Mouse (Mus musculus): Measurements from ENCODE around the gene Pacsin1. TPM values are rescaled to one million over a fixed set of nuclear protein-coding genes. Genes with fewer than 3 reads are reported as not detected.

The Pacsin1 gene
- polyA plus RNA-seq (2012): 0.01 TPM in 1 of 2 replicates, not detected in the other

GRCm38 (mm10) chr17:27655089-27656010 is at the start of gene Pacsin1:
Pacsin1 (plus strand) TSS chr17:27655509.
- Histone ChIP-seq H3K36me3 (ENCODE audit: control insufficient read depth) (no peaks in the 10 kb centered on the region), H3K4me1 (ENCODE audit: control insufficient read depth) (peaks cover 13% of the 10 kb centered on the region), H3K27me3 (ENCODE audit: control insufficient read depth) (peaks cover 61% of the 10 kb centered on the region), H3K4me3 (replicated peaks) (no peak within 1 kb of the TSS), H3K9me3 (ENCODE audit: control insufficient read depth, low read length) (peaks cover 6% of the 10 kb centered on the region)
- TF ChIP-seq TAL1 (IDR thresholded peaks at IDR 0.05; ENCODE audit: low read length) (no peak), GATA1 (IDR thresholded peaks at IDR 0.05; ENCODE audit: low read length) (no peak)

GRCm38 (mm10) chr17:27609576-27609975 is 45.7 kb upstream of the Pacsin1 start:
- Histone ChIP-seq H3K27me3 (ENCODE audit: control insufficient read depth) (no peaks in the 10 kb centered on the region), H3K4me1 (ENCODE audit: control insufficient read depth) (peaks cover 35% of the 10 kb centered on the region), H3K36me3 (ENCODE audit: control insufficient read depth) (peaks cover 23% of the 10 kb centered on the region), H3K4me3 (replicated peaks) (no peak overlapping the region), H3K9me3 (ENCODE audit: control insufficient read depth, low read length) (no peaks in the 10 kb centered on the region)
- no peak for TF ChIP-seq TAL1 (IDR thresholded peaks at IDR 0.05; ENCODE audit: low read length)
- TF ChIP-seq GATA1 (IDR thresholded peaks at IDR 0.05; ENCODE audit: low read length): no peak

DNA sequence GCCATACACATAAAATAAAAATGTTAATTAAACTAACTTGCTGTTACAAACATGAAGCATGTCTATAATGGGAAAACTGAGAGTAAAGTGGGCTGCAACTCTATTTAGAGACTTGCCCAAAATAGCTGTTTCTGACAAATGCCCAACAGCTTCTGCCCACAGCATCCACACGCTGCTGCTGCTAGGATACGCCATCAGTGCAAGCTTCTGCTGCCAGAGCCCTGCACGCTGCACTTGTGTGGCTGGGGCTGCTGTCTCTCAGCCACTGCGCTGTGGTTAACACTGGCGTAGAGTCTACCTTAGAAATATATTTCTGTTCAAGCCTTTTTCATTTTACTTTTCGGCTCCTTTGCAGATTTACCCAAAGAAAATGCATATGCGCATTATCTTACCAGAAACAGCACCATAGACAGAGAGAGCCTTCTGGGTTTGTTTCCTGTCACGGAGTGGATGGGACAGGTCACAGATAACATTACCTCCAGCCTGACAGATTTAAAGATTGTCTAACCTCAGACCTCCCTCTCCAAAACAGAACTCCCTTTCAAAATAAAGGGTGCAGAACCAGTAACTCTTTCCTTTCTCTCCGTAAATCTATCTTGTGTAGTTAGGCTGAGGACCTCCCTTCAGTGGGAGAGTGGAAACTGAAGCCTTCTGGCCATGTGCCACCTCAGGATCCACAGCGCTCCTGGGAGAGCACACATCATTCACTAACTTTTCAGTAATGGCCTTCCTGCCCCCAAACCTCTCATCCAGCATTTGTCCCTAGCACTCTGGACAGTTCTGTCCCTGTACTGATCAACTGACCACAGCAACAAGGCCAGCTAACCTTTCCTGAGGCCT is 44.4 kb upstream of the Pacsin1 start:
- Histone ChIP-seq H3K4me1 (ENCODE audit: control insufficient read depth) (peaks cover 32% of the 10 kb centered on the region), H3K36me3 (ENCODE audit: control insufficient read depth) (peaks cover 26% of the 10 kb centered on the region), H3K4me3 (replicated peaks) (no peak overlapping the region), H3K27me3 (ENCODE audit: control insufficient read depth) (no peaks in the 10 kb centered on the region), H3K9me3 (ENCODE audit: control insufficient read depth, low read length) (no peaks in the 10 kb centered on the region)
- TF ChIP-seq GATA1 (IDR thresholded peaks at IDR 0.05; ENCODE audit: low read length): no peak
- TF ChIP-seq TAL1 (IDR thresholded peaks at IDR 0.05; ENCODE audit: low read length): no peak

- no peaks in the 10 kb centered on the region for H3K27me3 ChIP-seq (ENCODE audit: control insufficient read depth)
- TF ChIP-seq TAL1 (IDR thresholded peaks at IDR 0.05; ENCODE audit: low read length) (no peak), GATA1 (IDR thresholded peaks at IDR 0.05; ENCODE audit: low read length) (no peak)
- no peaks in the 10 kb centered on the region for H3K9me3 ChIP-seq (ENCODE audit: control insufficient read depth, low read length)
- H3K36me3 ChIP-seq (ENCODE audit: control insufficient read depth): peaks cover 24% of the 10 kb centered on the region
- H3K4me1 ChIP-seq (ENCODE audit: control insufficient read depth): peaks cover 30% of the 10 kb centered on the region
- no peak overlapping the region for H3K4me3 ChIP-seq (replicated peaks)
These were observed 43.8 kb upstream of the Pacsin1 start for GRCm38 (mm10) chr17:27611519-27611884.

GRCm38 (mm10) chr17:27611994-27612393 is 43.3 kb upstream of the Pacsin1 start:
- Histone ChIP-seq H3K27me3 (ENCODE audit: control insufficient read depth) (no peaks in the 10 kb centered on the region), H3K4me1 (ENCODE audit: control insufficient read depth) (peaks cover 30% of the 10 kb centered on the region), H3K4me3 (replicated peaks) (no peak overlapping the region), H3K9me3 (ENCODE audit: control insufficient read depth, low read length) (no peaks in the 10 kb centered on the region), H3K36me3 (ENCODE audit: control insufficient read depth) (peaks cover 28% of the 10 kb centered on the region)
- TF ChIP-seq TAL1 (IDR thresholded peaks at IDR 0.05; ENCODE audit: low read length): no peak
- TF ChIP-seq GATA1 (IDR thresholded peaks at IDR 0.05; ENCODE audit: low read length): no peak

- Histone ChIP-seq H3K36me3 (ENCODE audit: control insufficient read depth) (peaks cover 35% of the 10 kb centered on the region), H3K27me3 (ENCODE audit: control insufficient read depth) (no peaks in the 10 kb centered on the region), H3K9me3 (ENCODE audit: control insufficient read depth, low read length) (peaks cover 5% of the 10 kb centered on the region; the same call in 1 of the 2 replicates), H3K4me1 (ENCODE audit: control insufficient read depth) (peaks cover 30% of the 10 kb centered on the region), H3K4me3 (replicated peaks) (no peak overlapping the region)
- TF ChIP-seq GATA1 (IDR thresholded peaks at IDR 0.05; ENCODE audit: low read length) (no peak), TAL1 (IDR thresholded peaks at IDR 0.05; ENCODE audit: low read length) (no peak)
These were observed 42.3 kb upstream of the Pacsin1 start for GRCm38 (mm10) chr17:27613016-27613415.

DNA sequence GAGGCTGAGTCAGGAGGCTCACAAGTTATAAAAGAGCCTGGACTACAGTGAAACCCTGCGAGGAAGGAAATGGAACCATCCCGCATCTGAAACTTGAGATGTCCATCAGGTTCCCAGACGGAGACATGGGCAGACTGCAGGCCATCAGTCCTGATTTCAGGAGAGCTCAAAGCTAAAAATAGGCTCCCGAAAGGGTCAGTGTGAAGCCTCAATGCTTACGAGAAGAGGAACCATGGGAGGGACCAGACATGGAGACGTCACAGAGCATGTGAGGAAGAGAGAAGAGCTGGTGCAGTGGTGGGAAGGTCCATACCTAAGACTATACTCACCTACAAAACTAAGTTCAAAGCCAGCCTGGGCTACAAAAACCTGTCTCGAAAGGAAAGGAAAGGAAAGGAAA is 39.9 kb upstream of the Pacsin1 start:
- Histone ChIP-seq H3K27me3 (ENCODE audit: control insufficient read depth) (no peaks in the 10 kb centered on the region), H3K4me1 (ENCODE audit: control insufficient read depth) (peaks cover 34% of the 10 kb centered on the region), H3K36me3 (ENCODE audit: control insufficient read depth) (peaks cover 35% of the 10 kb centered on the region), H3K9me3 (ENCODE audit: control insufficient read depth, low read length) (peaks cover 5% of the 10 kb centered on the region; the same call in 1 of the 2 replicates), H3K4me3 (replicated peaks) (no peak overlapping the region)
- TF ChIP-seq TAL1 (IDR thresholded peaks at IDR 0.05; ENCODE audit: low read length): no peak
- TF ChIP-seq GATA1 (IDR thresholded peaks at IDR 0.05; ENCODE audit: low read length): no peak

DNA sequence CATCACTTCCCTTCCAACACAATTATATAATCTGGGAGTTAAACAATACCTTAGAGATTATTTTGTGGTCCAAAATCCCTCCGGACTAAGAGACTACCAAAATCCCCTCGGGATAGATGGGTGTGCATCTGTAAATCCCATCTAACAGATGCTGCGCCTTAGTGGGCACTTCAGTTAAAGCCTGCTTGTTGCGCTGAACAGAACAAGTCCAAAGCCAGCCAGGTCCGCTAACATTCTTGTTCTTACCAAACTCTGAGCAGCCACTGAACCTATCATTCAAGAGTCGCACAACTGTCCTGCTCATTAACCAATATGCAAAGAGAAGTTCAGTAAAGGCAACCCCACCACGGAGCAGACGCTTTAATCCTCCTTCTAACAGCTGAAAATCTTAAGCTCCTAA is 34.1 kb upstream of the Pacsin1 start:
- H3K9me3 ChIP-seq (ENCODE audit: control insufficient read depth, low read length): peaks cover 5% of the 10 kb centered on the region; the same call in 1 of the 2 replicates
- peaks cover 19% of the 10 kb centered on the region for H3K36me3 ChIP-seq (ENCODE audit: control insufficient read depth)
- TF ChIP-seq GATA1 (IDR thresholded peaks at IDR 0.05; ENCODE audit: low read length) (no peak), TAL1 (IDR thresholded peaks at IDR 0.05; ENCODE audit: low read length) (no peak)
- peak overlapping the region; percentile 94 for H3K4me3 ChIP-seq (replicated peaks)
- H3K27me3 ChIP-seq (ENCODE audit: control insufficient read depth): no peaks in the 10 kb centered on the region
- H3K4me1 ChIP-seq (ENCODE audit: control insufficient read depth): peaks cover 53% of the 10 kb centered on the region
